ENCODE assay signal across 8 mouse cellular contexts in the genomic region with DNA sequence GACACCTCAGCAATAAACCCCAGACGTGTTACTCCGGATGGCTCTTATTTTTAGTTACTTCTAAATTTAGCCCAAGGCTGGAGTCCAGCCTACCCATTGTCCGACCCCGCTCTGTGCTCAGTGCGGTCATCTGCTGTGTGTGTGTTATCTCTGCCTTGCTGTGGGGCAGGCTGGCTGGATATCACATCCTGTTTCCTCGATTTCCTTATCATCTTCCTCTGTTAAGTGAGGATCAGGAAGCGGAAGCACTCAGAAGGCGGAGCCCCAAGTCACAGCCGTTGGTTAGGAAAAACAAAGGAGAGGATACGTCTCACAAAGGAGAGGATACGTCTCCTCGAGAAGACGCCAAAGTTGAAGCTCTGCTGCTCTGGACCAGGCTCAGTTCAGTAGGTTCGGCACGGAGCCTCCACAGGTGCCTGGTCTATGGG.
DNase-seq lines count a peak whose midpoint lies in the region; ATAC-seq and TF ChIP-seq lines count a peak whose summit lies in the region.

No protein-coding gene starts in this region.

- TF ChIP-seq CTCF in layer of hippocampus, adult 2 months (conservative IDR thresholded peaks at IDR 0.05) = no peak

- intact Hi-C loops in gastrocnemius, postnatal 14 days (cut with DNase I; ENCODE audit: low total_unique reads) = no loop called here

- no peak overlapping the region for H3K9ac ChIP-seq in heart, embryonic 12.5 days

- no peaks in the 10 kb centered on the region for H3K27me3 ChIP-seq in heart, embryonic 12.5 days (replicated peaks)

- peak overlapping the region; percentile 51 for H3K27ac ChIP-seq in layer of hippocampus, adult 2 months
- peak overlapping the region; percentile 81 for H3K27ac ChIP-seq in heart, embryonic 12.5 days (ENCODE audit: poor library complexity, severe bottlenecking)

- peak; percentile 85 for ATAC-seq in heart, embryonic 12.5 days (ENCODE audit: insufficient number of reproducible peaks, low FRiP score)

- 10% methylated on average over 15 of the region's 15 CpGs for WGBS in heart, embryonic 12.5 days

- H3K4me3 ChIP-seq in layer of hippocampus, adult 2 months = no peak overlapping the region
- no peak overlapping the region for H3K4me3 ChIP-seq in heart, embryonic 12.5 days

- H3K9me3 ChIP-seq in heart, embryonic 12.5 days (replicated peaks) = no peaks in the 10 kb centered on the region

- peaks cover 11% of the 10 kb centered on the region for H3K36me3 ChIP-seq in heart, embryonic 12.5 days

- peaks cover 54% of the 10 kb centered on the region for H3K4me1 ChIP-seq in heart, embryonic 12.5 days (replicated peaks)

- peak overlapping the region; percentile 53 for H3K4me2 ChIP-seq in heart, embryonic 12.5 days

- DNase-seq in layer of hippocampus, adult 2 months (ENCODE audit: low spot score in 2 of 2) = no peak
- DNase-seq in layer of hippocampus, postnatal 14 days (ENCODE audit: low spot score in 2 of 2) = no peak
- peak; percentile 57 for DNase-seq in kidney, postnatal 10 days
- peak; percentile 70 for DNase-seq in lung, postnatal 10 days
- no peak for DNase-seq in right cerebral cortex, postnatal 25 days
- no peak for DNase-seq in testis, postnatal 14 days (ENCODE audit: low spot score)
- DNase-seq in gastrocnemius, postnatal 14 days = no peak

Comparison
In these comparisons a context has a peak if more than half of its experiments do, and no peak if none do; other contexts are left out.
1. DNase-seq: peak in kidney, postnatal 10 days (single experiment) and lung, postnatal 10 days (single experiment); none in layer of hippocampus, adult 2 months (0 of 2), layer of hippocampus, postnatal 14 days (0 of 2), right cerebral cortex, postnatal 25 days (single experiment), testis, postnatal 14 days (single experiment) and gastrocnemius, postnatal 14 days (single experiment).